Mouse (Mus musculus) ES-Bruce4 (cell line): ENCODE measurements around the gene Antxr1.

Source experiments
- CTCF ChIP-seq: IDR thresholded peaks from one replicate; pipeline ENCODE4 v1.8.1; 2011; ENCODE audit warnings: low read depth, low read length
- EP300 ChIP-seq: IDR thresholded peaks from 2 replicates; pipeline ENCODE4 v1.6.1; 2011; ENCODE audit warnings: low read depth, low read length; ENCODE audit not compliant: insufficient read depth
- POLR2A ChIP-seq: IDR thresholded peaks from one replicate; pipeline ENCODE4 v1.8.1; 2011; ENCODE audit warnings: low read length; ENCODE audit not compliant: insufficient read depth

GRCm38 (mm10) chr6:87119066-87119837, 216.4 kb downstream of the Antxr1 start:
- TF ChIP-seq EP300 (no peak), CTCF (no peak), POLR2A (no peak)
